Mouse (Mus musculus): Measurements from ENCODE around the gene Nme4.
A peak's percentile ranks its signal among the peaks of the same experiment; 100 is the strongest.
"Not testable (repeated sequence)": the region's sequence is repeated elsewhere in the genome, so short reads cannot be mapped to it uniquely, and the experiment has no call there.

The Nme4 gene

DNA sequence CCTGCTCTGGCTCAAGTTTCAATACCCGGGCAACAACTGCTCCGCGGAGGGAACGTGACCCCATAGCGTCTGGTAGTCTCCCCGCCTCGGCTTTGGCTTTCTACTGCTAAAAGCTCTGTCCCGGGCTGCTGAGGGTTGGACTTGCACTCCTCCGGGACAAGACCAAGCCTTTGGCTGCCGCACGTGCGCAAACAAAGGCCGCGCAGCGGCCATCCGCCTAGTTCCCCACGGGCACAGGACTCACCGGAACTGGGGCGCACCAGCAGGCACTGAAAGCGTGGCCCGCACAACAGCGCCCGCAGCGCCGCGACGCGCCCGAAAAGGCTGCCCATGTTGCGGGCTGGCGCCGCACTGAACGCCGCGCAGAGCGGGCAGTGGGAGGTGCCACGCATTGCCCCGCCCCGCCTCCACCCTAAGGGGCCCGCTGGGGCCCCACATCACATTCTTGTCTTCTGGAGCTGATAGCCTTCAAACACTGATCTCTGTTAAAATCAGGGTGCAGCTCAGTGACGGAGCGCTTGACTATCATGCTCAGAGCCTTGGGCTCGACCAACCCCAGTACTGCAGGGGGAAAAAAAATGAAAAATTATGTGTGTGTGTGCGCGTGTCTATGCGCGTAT, at the start of gene Nme4:
TSS of gene Nme4 (minus strand) at position 482 of the 620 bp plus-strand sequence.
- DNase-seq (ENCODE audit: low read depth), result peak; percentile 76

DNA sequence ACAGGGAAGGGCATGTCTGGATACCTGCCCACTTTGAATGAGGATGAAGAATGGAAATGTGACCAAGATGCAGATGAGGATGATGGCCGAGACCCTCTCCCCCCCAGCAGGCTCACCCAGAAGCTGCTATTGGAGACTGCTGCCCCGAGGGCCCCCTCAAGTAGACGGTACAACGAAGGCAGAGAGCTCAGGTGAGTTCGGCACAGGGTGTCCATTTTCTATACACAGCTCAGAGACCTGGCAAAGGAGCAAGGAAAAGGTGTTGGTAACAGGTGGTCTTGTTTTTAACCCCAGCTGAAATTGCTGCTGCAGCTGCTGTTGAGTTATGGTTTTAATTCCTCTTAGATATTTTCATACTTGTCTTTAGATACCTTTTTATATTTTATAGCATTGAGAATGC, 48.0 kb upstream of the Nme4 start:
- no peak for DNase-seq (ENCODE audit: low read depth)

DNA sequence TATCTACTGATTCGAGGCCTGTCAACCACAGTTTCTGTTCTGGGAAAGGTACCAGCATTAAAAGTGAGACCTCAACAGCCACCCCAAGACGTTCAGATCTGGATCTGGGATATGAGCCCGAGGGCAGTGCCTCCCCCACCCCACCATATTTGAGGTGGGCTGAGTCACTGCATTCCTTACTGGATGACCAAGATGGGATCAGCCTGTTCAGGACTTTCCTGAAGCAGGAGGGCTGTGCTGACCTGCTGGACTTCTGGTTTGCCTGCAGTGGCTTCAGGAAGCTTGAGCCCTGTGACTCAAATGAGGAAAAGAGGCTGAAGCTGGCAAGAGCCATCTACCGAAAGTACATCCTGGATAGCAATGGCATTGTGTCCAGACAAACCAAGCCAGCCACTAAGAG, 47.4 kb upstream of the Nme4 start:
- no peak for DNase-seq (ENCODE audit: low read depth)

DNA sequence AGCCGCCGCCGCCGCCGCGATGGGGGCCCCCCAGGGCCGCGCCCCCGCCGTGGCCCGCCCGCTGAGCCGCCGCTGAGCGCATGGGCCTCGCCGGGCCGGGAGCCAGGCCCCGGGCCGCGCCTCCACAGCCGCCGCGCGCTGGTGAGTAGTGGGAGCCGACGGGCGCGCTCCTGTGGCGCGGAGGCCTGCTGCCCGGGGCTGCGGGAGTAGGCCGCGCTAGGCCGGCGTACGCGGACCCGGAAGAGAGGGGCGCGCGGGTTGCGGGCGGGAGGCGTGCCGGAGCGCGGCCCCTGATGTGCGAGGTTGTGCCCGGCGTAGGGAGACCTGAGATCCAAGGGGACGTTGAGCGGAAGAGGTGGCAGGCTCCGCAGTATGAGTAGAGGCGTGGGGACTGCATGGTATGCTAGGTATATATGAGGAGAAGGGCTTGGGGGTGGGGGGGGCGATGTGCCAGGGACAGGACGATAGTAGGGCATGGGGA, 43.5 kb upstream of the Nme4 start:
- no peak for DNase-seq (ENCODE audit: low read depth)

DNA sequence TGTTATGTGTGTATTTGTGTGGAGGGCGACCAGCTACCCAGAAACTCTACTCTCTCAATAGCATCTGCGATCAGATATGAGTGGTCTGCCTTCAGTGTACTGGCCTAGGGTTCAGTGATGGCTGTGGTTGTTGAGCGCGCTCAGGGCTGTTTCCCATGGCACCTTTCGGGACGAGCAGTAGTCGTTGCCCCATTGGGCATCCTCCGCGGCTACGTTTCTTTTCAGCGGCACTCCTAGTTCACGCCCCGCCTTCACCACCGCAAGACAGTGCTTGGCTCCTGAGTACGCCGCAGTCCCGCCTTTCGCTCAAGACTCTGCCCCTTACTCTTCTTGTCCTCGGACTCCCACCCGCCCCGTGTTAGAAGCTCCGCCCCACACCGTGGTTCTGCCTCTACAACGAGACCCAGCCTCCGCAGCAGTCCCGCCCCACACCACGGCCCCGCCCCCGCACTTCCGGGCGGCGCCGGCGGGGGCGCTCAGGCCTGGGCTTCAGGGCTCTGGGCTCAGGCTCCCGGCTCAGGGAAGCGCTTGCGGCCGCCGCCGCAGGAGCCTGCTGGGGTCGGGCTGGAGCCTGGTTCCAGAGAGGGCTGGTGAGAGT, 42.9 kb upstream of the Nme4 start, which contains the start of gene Axin1:
TSS of gene Axin1 (plus strand) at position 450 of the 598 bp plus-strand sequence.
- DNase-seq (ENCODE audit: low read depth), result peak; percentile 93

DNA sequence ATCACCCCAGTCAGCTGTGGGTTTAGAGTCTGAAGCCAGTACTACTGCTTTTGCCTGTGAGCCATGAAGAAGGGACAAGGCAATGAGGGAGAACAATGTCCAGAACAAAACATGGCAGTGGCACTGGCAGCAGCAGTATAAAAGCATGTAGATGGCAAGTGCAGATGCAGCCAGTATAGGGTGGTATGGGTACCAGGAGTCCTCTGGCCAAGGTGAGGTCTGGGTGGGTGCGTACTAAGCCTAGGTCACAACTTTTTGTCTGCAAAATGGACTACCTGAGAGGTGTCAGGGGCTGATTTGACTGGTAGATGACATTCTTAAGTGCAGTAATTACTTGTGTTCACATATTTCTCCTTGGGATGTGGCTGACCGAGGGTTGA, 42.3 kb upstream of the Nme4 start:
- no peak for DNase-seq (ENCODE audit: low read depth)

DNA sequence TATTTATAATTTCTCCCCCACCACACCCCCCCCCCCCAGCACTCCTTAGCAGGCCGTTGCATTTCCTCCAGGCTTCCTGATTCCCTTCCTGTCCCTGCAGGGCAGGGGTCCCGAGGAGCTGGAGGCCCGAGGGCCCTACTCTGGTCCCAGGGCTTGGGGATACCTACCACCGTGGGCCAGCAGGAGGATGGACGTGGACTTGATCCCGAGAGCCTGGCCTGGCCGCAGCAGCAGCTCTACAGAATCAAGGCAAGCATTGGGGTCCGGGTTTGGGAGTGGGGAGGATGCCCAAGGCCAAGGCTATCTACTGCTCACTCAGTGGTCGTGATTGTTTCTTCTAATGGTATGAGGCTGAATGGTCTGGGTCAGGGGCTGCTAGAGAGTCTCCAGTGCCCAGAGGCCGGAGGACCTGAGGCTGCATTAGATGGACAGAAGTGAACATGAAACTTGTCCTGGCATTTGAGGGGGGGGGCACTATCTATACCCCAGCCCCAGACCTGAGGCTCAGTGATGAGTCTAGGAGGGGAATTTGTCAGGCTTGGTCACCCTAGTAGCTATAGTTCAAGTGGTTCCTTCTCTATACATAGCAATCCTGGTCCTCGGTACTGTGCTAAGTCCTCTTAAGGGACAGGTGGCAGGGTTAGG, 41.8 kb upstream of the Nme4 start:
- DNase-seq (ENCODE audit: low read depth), result no peak

DNA sequence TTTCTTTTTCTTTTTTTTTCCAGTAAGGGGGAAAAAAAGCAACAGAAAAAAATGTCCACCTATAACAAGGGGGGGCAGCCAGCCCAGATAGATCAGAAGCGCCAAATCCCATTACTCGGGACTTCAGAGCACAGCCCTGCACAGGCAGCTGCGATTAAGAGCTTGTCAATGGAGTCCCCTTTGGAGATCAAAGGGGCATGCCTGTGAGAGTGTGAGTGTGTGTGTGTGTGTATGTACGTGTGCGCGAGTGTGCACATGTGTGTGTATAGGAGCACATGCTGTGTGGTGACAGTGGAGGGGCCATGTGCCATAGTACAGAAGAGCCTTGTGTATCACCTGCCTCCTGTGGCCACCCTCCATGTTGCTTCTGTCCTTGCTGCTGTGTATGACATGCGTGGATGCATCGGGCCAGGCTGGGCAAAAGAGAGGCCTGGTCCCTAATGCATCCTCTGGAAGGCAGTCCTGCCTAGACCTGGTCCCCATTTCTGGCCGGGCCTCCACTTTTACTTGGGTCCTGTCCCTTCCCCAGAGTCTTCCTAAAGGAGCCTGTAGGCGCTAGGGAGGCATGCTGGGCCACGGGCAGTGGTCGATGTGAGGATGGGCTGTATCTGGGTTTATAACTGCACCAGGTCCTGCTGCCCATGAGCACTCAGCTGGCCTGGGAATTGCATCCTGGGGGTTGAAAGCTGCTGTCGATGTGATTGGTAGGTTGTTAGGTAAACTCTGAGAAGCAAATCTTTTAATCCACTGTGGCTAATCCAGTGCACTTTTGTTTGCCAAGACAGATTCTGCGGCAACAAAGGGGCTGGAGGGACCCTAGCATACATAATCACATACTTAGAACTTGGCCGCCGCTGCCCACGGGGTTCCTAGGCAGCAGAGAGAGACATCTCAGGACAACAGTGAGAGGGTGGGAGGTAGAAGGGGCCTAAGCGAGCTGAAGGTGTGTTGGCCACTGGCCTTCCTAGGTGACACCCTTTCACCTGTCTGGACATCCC, 36.8 kb upstream of the Nme4 start:
- no peak for DNase-seq (ENCODE audit: low read depth)

DNA sequence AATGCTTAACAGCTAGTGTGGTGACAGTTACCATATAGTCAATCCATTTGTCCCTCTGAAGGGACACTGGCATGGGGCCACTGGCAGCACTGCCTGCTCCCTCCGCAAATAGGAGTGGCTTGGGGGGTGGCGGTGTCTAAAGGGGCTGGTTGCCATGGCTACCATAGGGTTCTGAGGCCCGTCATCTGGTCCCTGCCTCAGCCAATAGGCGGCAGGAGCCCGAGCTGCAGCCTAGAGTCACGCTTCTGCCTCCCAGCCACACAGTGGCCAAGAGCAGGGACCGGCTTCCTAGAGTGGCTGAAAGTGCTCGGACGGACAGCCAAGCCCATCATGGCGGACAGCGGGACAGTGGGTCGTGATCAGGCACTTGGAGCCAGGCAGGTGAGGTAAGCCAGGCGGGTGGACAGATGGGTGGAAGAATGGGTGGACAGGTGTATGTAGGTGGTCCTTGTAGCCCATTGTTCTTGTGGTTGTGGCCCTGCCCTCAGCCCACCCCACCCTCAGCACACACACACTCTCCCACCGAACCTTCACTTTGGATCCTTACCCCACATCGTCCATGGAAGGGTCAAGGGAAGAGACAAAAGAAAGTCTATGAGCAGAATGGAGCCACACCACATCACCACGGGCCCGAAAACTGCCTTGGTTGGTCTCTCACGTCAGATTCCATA, 35.8 kb upstream of the Nme4 start:
- DNase-seq (ENCODE audit: low read depth), result no peak

DNA sequence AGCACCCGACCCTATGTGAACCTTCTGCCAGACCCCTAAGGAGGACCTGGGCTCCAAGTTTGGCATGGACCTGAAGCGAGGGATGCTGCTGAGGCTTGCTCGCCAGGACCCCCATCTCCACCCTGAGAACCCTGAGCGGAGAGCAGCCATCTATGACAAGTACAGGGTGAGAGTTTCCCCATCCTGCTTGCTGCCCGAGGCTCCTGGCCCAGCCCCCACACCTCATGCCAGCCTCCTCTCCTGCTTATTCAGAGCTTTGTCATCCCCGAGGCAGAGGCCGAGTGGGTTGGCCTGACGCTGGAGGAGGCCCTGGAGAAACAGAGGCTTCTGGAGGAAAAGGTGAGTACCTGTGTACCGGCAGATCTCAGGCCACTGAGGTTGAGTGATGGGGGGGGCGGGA, 29.8 kb upstream of the Nme4 start:
- DNase-seq (ENCODE audit: low read depth), result no peak

DNA sequence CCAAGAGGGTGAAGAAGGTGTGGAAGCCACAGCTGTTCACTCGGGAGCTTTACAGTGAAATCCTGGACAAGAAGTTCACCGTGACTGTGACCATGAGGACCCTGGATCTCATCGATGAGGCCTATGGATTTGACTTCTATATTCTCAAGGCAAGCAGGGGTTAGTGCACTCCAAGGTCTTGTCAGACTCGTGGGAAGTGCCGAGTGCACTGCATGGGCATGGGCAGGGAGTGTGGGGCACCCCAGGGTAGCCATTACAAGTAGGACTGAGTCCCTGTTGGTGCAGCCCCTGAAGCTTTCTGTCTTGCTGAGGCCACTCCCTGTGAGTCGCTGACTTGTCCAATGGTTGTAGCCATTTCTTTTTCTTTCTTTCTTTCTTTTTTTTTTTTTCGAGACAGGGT, 29.2 kb upstream of the Nme4 start:
- no peak for DNase-seq (ENCODE audit: low read depth)

DNA sequence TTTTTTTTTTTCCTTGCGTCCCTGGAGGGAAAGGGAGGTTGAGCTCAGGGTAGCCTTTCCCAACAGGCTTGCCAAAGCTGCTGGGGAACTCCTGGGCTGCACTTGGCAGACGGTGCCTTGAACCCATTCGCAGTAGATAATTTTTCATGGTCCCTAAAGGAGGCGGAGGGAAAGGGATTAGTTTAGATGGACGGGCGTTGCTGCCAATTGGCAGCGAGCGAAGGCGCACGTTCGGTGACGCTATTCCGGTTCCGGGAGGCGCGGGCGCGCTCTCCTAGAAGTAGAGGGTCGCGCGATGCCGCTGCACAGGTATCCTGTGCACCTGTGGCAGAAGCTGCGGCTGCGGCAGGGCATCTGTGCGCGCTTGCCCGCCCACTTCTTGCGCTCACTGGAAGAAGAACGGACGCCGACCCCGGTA, 27.9 kb upstream of the Nme4 start, which contains the start of gene Mrpl28:
TSS of gene Mrpl28 (plus strand) at position 234 of the 418 bp plus-strand sequence.
- DNase-seq (ENCODE audit: low read depth), result peak; percentile 96

DNA sequence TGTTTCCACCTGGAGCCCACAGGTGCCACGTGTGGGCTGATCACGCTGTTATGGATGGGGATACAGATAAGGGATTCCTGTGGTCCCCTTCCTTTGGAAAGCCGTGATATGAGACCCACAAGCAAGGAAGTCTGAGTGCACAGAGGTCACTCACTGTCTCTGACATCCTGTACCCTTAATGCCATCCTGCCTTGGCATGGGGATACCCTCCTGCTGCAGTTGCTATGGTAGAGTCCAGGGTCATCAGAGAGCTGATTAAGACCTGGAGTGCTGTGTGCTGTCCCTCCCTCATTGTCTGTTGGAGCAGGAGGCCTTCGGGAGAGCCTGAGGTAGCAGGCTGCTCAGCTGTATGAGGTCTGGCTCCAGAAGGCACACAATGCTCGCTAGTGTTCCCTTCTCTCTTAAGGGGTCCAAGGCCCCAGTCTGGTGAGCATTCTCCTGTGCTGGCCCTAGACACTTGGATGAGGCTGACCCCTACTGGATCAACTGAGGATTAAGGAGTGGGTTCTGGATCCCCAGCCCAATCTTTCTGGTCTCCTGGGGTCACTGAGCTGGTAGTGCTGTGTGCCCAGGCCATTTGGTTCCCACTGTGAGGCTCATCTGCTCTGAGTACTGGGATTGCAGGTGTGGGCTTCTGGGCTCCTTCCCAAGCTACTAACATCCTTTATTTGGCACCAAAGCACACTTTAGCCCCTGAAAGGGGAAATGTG, 27.2 kb upstream of the Nme4 start:
- DNase-seq (ENCODE audit: low read depth), result no peak

DNA sequence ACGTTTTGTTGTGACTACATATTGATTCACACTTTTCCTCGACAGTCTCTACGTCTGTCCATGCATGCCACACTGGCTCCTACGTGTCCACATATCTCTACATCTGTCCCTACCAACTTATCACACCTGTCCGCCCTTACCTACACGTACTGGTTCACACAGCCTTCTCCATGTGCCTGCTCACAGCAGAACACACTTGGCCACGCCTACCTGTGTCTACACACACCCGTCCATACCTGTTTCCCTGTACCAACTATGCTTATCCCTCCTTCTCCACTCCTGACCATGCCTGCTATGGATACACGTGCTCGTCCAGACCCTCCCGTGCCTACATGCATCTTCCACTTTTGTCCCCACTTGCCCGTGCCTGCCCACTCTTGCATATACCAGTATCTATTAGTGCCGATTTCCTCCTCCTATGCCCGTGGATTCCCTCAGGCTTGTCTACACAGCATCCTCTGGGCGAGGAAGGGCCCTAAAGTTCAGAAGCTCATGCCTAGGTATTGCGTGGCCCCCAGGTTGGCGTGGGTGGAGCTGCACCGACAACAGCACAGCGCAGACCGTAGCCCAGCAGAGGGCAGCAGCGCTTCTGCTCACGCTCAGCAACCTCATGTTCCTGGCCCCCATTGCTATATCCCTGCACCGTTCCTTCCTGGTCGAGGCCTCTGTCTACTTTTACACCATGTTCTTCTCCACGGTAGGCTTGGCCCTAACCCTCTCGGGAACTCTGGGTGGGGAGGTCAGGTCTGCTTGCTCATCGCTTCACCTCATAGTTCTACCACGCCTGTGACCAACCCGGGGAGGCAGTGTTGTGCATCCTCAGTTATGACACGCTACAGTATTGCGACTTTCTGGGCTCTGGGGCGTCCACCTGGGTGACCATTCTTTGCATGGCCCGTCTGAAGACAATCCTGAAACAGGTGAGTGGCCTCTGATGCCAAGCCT, 24.6 kb upstream of the Nme4 start:
- peak; percentile 55 for DNase-seq (ENCODE audit: low read depth)

DNA sequence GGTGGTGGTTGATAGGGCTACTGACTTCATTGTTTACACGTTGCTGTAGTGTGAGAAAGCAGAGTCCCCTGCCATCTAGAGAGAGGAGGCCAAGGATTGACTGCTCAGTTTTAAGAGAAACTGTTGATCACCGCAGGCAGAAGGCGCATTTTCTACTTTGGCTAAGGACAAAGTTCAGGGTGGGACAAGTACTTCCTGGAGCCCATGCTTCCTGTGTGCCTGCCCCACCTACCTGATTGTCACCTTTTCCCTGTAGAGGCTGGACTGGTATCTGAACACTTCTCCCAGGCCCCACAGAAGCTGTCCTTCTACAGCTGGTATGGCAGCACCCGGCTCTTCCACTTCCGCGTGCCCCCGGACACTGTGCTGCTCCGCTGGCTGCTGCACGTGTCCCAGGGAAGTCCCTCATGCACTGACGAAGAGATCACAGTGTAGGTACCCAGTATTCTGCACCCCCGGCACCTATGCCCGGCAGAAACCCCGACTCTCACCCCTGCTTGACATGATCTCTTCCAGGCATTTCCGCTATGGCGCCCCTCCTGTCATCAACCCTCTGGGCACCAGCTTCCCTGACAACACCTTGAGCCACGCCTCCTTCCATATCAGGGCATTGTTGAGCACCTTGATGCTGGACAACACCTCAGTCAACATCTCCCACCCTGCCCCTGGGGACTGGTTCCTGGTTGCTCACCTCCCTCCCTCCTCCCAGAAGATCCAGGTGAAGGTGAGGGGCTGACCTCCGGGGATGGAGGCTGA, 21.3 kb upstream of the Nme4 start:
- DNase-seq (ENCODE audit: low read depth), result no peak

DNA sequence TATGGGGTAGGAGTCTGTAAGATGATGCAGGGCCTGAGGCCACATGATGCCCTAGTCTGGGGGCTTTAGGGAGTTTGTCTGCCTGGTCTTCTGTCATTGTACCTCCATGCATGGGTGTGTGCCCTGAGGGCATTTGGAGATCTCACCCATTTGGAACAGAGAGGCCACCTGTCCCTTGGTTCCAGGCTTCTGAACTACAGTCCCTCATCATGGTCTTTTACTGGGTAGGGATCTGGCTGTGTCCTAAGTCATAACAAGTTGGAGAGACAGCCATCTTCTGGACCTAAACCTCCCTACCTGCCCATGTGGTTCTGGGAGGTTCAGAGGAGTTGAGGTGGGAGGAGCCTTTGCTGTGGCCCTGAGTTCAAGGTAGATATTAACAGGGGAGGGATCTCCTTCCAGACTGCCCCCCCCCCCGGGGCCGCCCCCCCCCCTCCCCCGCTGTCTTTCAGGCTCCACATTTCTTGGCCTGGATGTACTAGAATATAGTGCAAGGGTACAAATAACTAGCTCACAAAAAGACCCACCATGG, 20.6 kb upstream of the Nme4 start:
- no peak for DNase-seq (ENCODE audit: low read depth)

DNA sequence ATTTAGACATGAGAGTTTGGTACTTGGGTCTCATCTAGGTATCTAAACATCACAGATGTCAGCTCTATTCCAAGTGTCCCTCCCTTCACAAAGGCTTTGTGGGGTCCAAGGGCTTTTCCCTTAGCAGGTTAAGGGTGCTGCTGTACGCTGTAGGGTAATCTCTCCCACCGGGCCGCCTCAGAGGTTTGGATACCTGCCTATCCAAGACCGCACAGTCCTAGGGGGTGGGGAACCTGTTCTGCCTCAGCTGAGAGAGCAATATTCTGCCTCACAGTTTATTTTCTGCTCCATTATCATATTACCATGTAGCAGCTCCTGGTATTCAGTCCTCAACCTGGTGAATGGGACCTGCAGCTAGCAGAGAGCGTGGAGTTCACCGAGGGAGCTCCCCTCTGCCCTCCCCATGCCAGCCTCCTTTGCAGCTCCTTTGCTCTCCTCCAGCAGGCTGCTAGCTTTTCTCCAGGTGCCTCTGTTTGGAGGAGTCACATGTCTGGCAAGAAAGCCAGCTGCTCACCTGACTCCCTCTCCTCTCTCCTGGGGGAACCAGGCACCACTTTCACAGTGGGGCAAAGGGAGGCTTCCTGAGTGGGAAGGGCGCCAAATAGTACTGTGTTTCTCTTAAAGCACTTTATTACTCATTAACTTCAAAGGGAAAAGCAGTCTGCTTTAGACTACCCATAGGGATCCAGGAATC, 19.9 kb upstream of the Nme4 start:
- DNase-seq (ENCODE audit: low read depth), result no peak

DNA sequence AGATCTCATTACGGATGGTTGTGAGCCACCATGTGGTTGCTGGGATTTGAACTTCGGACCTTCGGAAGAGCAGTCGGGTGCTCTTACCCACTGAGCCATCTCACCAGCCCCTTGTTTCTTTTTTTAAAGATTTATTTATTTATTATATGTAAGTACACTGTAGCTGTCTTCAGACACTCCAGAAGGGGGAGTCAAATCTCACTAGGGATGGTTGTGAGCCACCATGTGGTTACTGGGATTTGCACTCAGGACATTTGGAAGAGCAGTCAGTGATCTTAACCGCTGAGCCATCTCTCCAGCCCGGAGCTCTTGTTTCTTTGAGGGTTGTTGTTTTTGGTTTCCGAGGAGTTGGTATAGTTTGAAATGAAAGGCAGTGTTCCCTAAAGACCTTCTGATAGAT, 19.1 kb upstream of the Nme4 start:
- DNase-seq (ENCODE audit: low read depth), result not testable (repeated sequence)

Measured in c-Kit-positive CD71-positive TER-119-negative erythroid progenitor cells, embryonic 14.5 days (primary cell).